Mouse (Mus musculus) right cerebral cortex, postnatal 25 days (tissue): ENCODE measurements around the gene Mus81.

Experiments
- DNase-seq: peaks from one replicate; pipeline ENCODE4 v3.0.0; 2022

Mus81 gene

DNA sequence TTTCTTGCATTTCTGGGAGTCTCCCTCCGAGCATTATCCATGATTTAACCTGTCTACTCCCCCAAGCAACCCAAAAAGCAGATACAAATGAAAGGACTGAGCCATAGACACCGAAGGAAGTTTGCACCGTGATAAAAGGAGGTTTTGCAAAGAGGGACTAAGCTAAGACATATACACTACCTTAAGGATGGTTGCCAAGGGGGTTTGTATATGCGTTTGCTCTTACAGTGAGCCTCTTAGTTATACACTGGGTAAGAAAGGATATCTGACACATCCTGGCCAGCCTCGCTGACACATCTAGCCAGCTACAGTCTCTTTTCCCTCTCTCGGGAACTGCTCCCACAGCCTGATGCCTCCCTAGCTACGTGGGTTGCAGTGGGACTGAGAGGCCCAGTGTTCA lies 54.3 kb downstream of the Mus81 start:
- DNase-seq = no peak

DNA sequence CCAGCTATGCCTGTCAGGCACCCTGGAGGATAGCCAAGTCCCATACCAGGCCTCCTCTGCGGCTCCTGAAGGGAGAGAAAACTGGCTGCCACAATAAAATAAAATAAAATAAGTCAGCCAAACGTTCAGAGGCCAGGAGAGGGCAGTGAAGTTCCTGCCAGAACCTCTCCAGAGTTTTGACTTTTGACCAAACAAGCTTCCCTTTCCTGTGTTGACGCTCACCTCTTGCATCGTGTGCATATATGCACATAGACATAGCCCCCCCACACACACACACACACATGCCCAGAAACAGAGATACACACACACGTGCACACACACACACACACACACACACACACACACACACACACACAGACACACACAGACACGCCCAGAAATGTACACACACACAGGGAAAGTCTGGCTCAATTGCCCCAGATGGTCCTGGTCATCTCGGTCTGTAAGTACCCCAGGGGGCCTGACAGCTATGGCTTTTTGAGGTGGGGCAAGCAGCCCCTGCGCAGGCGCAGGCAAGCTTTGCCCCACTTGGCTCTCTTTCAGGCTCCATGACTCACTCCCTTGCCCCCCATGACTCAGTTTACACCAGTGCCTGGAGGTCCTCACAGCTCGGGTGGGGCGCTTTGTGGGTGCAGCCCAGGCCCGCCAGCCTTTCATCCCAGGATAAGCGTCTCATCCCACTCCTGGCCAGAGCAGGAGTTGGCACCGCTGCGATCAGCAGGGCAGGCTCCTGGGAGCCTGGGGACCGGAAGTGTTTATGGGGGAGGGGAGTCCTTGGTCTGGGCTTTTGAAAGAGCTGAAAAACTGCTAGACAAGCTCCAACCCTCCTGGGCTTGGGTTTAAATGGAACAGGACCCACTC lies 55.0 kb downstream of the Mus81 start:
- DNase-seq = no peak
